Mouse (Mus musculus) neutrophil, adult 5-6 weeks (primary cell): ENCODE measurements around the gene Ift80. TPM values are rescaled to one million over a fixed set of nuclear protein-coding genes. Genes with fewer than 3 reads are reported as not detected.

Experiments
- ATAC-seq: fragments of 151-379, 151-347 bp; 2 replicates; pipeline ENCODE4 v1.8.0; 2017; ENCODE audit warnings: mild to moderate bottlenecking, moderate TSS enrichment; ENCODE audit not compliant: insufficient number of reproducible peaks, poor library complexity, low FRiP score, severe bottlenecking; ENCODE audit errors: extremely low read depth
- total RNA-seq: library from RNA; stranded (forward); fragments of 200-1000 nt; gene quantifications from 2 replicates; pipeline ENCODE4 v1.2.3, GENCODE M21; 2017

Gene Ift80
- total RNA-seq, 1 experiment from 2014 or later: 29.7 TPM

- ATAC-seq: no peak
These were observed 152.0 kb downstream of the Ift80 start for GRCm38 (mm10) chr3:68852414-68852813.

GRCm38 (mm10) chr3:68848323-68848722 lies 156.0 kb downstream of the Ift80 start:
- no peak for ATAC-seq

GRCm38 (mm10) chr3:68844025-68844424 lies 160.3 kb downstream of the Ift80 start:
- ATAC-seq: no peak

Other genes with a start within 250 kb of the Ift80 start
- gene 1110032F04Rik, start 135.0 kb downstream of the Ift80 start, total RNA-seq: 0.25 and 0.47 TPM in 2 replicates
- gene Smc4, start 168 bp upstream of the Ift80 start, total RNA-seq: 355 and 369 TPM in 2 replicates
- gene Trim59, start 40.2 kb upstream of the Ift80 start, total RNA-seq: 29.9 and 34.7 TPM in 2 replicates
- gene Kpna4, start 122.5 kb upstream of the Ift80 start, total RNA-seq: 127 and 158 TPM in 2 replicates
- gene Arl14, start 217.8 kb upstream of the Ift80 start, total RNA-seq: not detected in 2 replicates